Mouse (Mus musculus) kidney, adult 2 months (tissue): Measurements from ENCODE around the gene Ifi35.

ENCODE experiments used
- CTCF ChIP-seq: fragments of 200-500 bp; conservative IDR thresholded peaks from 2 replicates; pipeline ENCODE4 v1.5.1; 2011; ENCODE audit warnings: low read depth, mild to moderate bottlenecking, control low read depth, low read length, moderate library complexity, mixed read lengths; ENCODE audit not compliant: insufficient read depth, insufficient read length
- POLR2A ChIP-seq: fragments of 200-500 bp; IDR thresholded peaks from one replicate; pipeline ENCODE4 v1.6.1; 2011; ENCODE audit warnings: low read depth, low read length, control low read depth

DNA sequence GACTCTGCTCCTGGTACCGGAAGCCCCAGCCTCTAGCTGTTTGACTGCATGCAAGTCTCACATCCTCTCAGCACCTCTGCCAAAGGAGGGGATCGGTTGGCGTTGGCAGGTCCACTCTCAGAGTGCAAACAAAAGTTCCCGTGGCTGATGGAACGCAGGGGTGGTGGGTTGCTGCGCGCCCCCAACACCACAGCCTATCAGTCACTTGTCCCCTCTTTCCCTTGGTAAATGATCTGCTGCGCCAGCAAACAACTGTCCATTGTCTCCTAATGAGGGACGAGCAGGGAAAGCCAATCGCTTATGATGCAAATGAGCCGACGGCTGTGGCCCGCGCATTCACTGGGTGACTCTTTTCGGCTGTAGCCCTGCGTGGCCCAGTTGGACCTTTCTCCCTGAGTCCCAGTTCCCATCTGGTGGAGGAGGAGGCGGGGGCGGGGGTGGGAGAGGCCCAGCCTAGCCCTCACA, 31.0 kb downstream of the Ifi35 start:
- TF ChIP-seq CTCF (no peak), POLR2A (no peak)
